Mouse (Mus musculus) spleen, adult 2 months (tissue): Measurements from ENCODE around the gene Ercc6l.

Experiments
- CTCF ChIP-seq: fragments of 200-500 bp; IDR thresholded peaks from 2 replicates; pipeline ENCODE4 v1.5.1; 2011; ENCODE audit warnings: mild to moderate bottlenecking, inconsistent platforms; ENCODE audit not compliant: insufficient read depth, insufficient read length, insufficient replicate concordance; ENCODE audit errors: extremely low read depth
- POLR2A ChIP-seq: fragments of 200-500 bp; IDR thresholded peaks from 2 replicates; pipeline ENCODE4 v1.6.1; 2011; ENCODE audit warnings: low read depth, low read length, inconsistent platforms

GRCm38 (mm10) chrX:102188712-102189497, 32.0 kb upstream of the Ercc6l start, which contains the start of gene Rps4x:
- TF ChIP-seq CTCF (peak; percentile 63; the same call in 1 of the 2 replicates), POLR2A (peak; percentile 84)
